Mouse (Mus musculus) spleen, postnatal 14 days (tissue): Measurements from ENCODE around the gene Cckbr.
"Not testable (repeated sequence)": the region's sequence is repeated elsewhere in the genome, so short reads cannot be mapped to it uniquely, and the experiment has no call there.

Source experiments
- DNase-seq, 2 experiments: peaks; one replicate each; pipeline ENCODE4 v3.0.0; 2021 to 2022; ENCODE audit warnings: low spot score in 2 of 2

Gene Cckbr

GRCm38 (mm10) chr7:105437979-105438772, 12.6 kb downstream of the Cckbr start:
- no peak for DNase-seq

- no peak for DNase-seq
Measured at GRCm38 (mm10) chr7:105441426-105441825, 15.9 kb downstream of the Cckbr start.

- DNase-seq, result no peak
Measured at GRCm38 (mm10) chr7:105445076-105445475, 19.5 kb downstream of the Cckbr start.

- DNase-seq, result not testable (repeated sequence)
Measured at GRCm38 (mm10) chr7:105453345-105453744, 27.8 kb downstream of the Cckbr start.

GRCm38 (mm10) chr7:105458546-105458945, 33.0 kb downstream of the Cckbr start:
- no peak for DNase-seq

- DNase-seq, result not testable (repeated sequence)
Measured at GRCm38 (mm10) chr7:105465505-105465904, 40.0 kb downstream of the Cckbr start.

- no peak for DNase-seq
Measured at GRCm38 (mm10) chr7:105472607-105473006, 47.1 kb downstream of the Cckbr start.

- DNase-seq, result no peak
Measured at GRCm38 (mm10) chr7:105474771-105475315, 49.3 kb downstream of the Cckbr start.

GRCm38 (mm10) chr7:105475396-105475949, 49.9 kb downstream of the Cckbr start:
- DNase-seq, result no peak

- no peak for DNase-seq
Measured at GRCm38 (mm10) chr7:105476683-105477432, 51.3 kb downstream of the Cckbr start.

GRCm38 (mm10) chr7:105477433-105477700, 51.8 kb downstream of the Cckbr start:
- DNase-seq, result no peak

GRCm38 (mm10) chr7:105477841-105478240, 52.3 kb downstream of the Cckbr start:
- no peak for DNase-seq

- no peak for DNase-seq
Measured at GRCm38 (mm10) chr7:105478344-105478743, 52.8 kb downstream of the Cckbr start.

- no peak for DNase-seq
Measured at GRCm38 (mm10) chr7:105479232-105479631, 53.7 kb downstream of the Cckbr start.

GRCm38 (mm10) chr7:105480081-105480480, 54.5 kb downstream of the Cckbr start:
- no peak for DNase-seq

- no peak for DNase-seq
Measured at GRCm38 (mm10) chr7:105480561-105481504, 55.3 kb downstream of the Cckbr start.

- DNase-seq, result no peak
Measured at GRCm38 (mm10) chr7:105481505-105482411, 56.2 kb downstream of the Cckbr start, which contains the start of gene Cavin3. Cavin3 (minus strand) TSS chr7:105482300.

GRCm38 (mm10) chr7:105482426-105482825, 56.9 kb downstream of the Cckbr start:
- no peak for DNase-seq

GRCm38 (mm10) chr7:105485029-105485428, 59.5 kb downstream of the Cckbr start:
- no peak for DNase-seq
